Mouse (Mus musculus) kidney, adult 2 months (tissue): Measurements from ENCODE around the gene Gm44503.

Experiments used
- CTCF ChIP-seq: fragments of 200-500 bp; conservative IDR thresholded peaks from 2 replicates; pipeline ENCODE4 v1.5.1; 2011; ENCODE audit warnings: low read depth, mild to moderate bottlenecking, control low read depth, low read length, moderate library complexity, mixed read lengths; ENCODE audit not compliant: insufficient read depth, insufficient read length
- POLR2A ChIP-seq: fragments of 200-500 bp; IDR thresholded peaks from one replicate; pipeline ENCODE4 v1.6.1; 2011; ENCODE audit warnings: low read depth, low read length, control low read depth

- TF ChIP-seq CTCF (peak; percentile 93), POLR2A (no peak)
Observed at GRCm38 (mm10) chr9:73044146-73045079, 85.8 kb downstream of the Gm44503 start, which contains the start of gene Rab27a.
